Mouse (Mus musculus) T-helper 1 cell (primary cell): ENCODE data around the gene Gm8764.
"Not testable (repeated sequence)": the region's sequence is repeated elsewhere in the genome, so short reads cannot be mapped to it uniquely, and the experiment has no call there.

Experiments used
- in situ Hi-C: fragments of 300-600 bp; cut with MboI, MseI; formaldehyde crosslinking; loops from one replicate; pipeline ENCODE4 v1.15.1; 2025; ENCODE audit warnings: high pct_unique_total_duplicates

The Gm8764 gene

DNA sequence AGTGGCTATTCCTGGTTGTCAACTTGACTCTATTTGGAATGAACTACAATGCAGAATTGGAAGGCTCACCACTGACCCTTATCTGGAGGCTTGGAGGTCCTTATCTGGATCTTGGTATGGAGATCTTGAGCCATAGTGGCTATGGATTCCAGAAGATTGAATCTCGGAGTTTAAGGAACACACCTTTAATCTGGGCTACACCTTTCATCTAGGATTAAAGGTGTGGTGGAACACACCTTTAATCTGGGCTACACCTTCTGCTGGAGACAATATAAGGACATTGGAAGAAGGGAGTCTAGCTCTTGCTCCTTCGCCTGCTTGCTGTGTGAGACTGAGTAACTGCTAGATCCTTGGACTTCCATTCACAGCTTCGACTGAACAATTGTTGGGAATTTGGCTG, at the start of gene Gm8764:
TSS of gene Gm8764 (plus strand) at position 301 of the 400 bp plus-strand sequence.
- in situ Hi-C loops = not testable (repeated sequence)

- in situ Hi-C loops = no loop called here
These were observed 49.8 kb upstream of the Gm8764 start for GRCm38 (mm10) chr10:104110044-104110443.

- in situ Hi-C loops = no loop called here
These were observed 41.5 kb upstream of the Gm8764 start for GRCm38 (mm10) chr10:104118312-104118711.

GRCm38 (mm10) chr10:104142687-104143086, 17.1 kb upstream of the Gm8764 start, which contains the start of gene Gm21293:
Gm21293 (plus strand) TSS chr10:104142987.
- in situ Hi-C loops = loop anchor here (5.0 kb wide), 1 partner anchor 40 kb away; no protein-coding TSS in a partner anchor

DNA sequence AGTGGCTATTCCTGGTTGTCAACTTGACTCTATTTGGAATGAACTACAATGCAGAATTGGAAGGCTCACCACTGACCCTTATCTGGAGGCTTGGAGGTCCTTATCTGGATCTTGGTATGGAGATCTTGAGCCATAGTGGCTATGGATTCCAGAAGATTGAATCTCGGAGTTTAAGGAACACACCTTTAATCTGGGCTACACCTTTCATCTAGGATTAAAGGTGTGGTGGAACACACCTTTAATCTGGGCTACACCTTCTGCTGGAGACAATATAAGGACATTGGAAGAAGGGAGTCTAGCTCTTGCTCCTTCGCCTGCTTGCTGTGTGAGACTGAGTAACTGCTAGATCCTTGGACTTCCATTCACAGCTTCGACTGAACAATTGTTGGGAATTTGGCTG, 8.6 kb upstream of the Gm8764 start, which contains the start of gene Gm6763:
TSS of gene Gm6763 (plus strand) at position 301 of the 400 bp plus-strand sequence.
- in situ Hi-C loops = not testable (repeated sequence)

GRCm38 (mm10) chr10:104168215-104168614, 8.4 kb downstream of the Gm8764 start, which contains the start of gene Gm21304:
Gm21304 (plus strand) TSS chr10:104168515.
- in situ Hi-C loops = loop anchor here (5.0 kb wide), 1 partner anchor 34 kb away; no protein-coding TSS in a partner anchor

DNA sequence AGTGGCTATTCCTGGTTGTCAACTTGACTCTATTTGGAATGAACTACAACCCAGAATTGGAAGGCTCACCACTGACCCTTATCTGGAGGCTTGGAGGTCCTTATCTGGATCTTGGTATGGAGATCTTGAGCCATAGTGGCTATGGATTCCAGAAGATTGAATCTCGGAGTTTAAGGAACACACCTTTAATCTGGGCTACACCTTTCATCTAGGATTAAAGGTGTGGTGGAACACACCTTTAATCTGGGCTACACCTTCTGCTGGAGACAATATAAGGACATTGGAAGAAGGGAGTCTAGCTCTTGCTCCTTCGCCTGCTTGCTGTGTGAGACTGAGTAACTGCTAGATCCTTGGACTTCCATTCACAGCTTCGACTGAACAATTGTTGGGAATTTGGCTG, 16.9 kb downstream of the Gm8764 start, which contains the start of gene Gm21312:
TSS of gene Gm21312 (plus strand) at position 301 of the 400 bp plus-strand sequence.
- in situ Hi-C loops = not testable (repeated sequence)

- in situ Hi-C loops = not testable (repeated sequence)
These were observed 25.4 kb downstream of the Gm8764 start, which contains the start of gene Gm20765 for GRCm38 (mm10) chr10:104185233-104185632. Gm20765 (plus strand) TSS chr10:104185533.

DNA sequence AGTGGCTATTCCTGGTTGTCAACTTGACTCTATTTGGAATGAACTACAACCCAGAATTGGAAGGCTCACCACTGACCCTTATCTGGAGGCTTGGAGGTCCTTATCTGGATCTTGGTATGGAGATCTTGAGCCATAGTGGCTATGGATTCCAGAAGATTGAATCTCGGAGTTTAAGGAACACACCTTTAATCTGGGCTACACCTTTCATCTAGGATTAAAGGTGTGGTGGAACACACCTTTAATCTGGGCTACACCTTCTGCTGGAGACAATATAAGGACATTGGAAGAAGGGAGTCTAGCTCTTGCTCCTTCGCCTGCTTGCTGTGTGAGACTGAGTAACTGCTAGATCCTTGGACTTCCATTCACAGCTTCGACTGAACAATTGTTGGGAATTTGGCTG, 33.9 kb downstream of the Gm8764 start, which contains the start of gene Gm4340:
TSS of gene Gm4340 (plus strand) at position 301 of the 400 bp plus-strand sequence.
- in situ Hi-C loops = not testable (repeated sequence)

DNA sequence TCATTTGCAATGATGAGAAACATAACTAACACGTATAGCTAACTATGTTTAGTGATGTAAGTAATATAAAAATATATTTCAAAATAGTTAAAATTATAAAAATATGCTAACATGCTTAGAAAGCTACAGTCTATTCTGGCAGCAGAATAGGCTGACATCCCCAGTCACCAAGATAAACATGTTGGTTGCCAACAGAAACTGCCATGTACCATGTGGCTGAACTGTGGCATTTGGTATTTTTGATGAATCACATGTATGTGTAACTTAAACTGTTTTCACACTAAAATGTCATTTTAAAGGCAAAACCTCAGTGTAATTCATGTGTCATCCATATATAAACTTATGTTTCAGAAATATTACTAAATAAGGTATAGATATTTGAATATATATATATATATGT, 49.8 kb downstream of the Gm8764 start:
- in situ Hi-C loops = no loop called here

DNA sequence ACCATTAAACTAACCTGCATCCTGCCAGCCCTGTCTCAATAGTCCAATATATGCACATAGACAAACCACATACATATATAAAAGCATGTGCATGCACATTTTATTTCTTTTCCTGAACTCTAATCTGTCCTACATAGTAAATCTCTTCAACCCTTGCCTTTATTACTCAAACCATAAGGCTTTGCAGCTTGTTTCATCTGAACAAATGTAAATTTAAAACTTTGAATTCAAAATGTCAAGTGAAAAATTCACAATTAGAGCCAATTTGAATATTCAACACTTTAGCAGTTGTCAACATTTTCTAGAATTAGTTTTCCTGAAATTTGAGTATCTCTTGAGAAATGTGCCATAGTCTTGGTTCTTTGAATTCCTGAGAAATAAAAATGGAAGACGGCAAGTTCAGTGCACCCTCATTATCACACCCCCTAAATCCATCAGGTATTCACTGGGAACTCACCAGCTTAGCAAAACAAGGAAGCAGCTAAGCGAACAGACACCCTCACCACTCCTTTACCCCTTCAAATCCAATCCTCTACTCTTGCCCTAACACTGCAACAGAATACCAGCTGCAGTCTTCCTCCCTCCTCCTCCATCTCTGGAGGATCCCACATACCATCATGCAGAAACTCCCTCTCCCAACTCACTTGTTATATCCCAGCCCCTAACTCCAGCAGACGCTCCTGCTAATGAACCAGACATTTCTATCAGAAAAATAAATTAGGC, 50.6 kb downstream of the Gm8764 start:
- in situ Hi-C loops = no loop called here
